28 mouse cellular contexts compared by ENCODE assay signal in the genomic region with DNA sequence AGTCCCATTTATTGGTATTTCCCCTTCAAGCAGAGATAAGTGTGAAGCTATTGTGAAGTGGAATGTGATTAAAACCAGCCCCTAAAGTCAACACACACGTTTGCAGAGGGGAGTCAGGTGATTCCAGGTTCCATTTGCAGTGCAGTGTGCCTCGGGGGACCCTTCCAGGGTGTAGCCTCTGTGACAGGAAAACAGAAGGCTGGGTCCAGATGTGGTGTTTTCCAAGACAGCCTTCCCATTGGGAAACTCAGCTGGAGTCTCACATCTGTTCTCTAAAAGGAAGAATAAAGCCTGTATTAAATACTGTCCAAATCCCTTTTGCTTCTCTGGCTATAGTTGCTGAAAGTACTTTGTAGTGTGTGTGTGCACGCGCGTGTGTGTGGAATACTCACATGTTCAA. TPM values are rescaled to one million over a fixed set of nuclear protein-coding genes. Genes with fewer than 3 reads are reported as not detected.
DNase-seq lines count a peak whose midpoint lies in the region; TF ChIP-seq lines count a peak whose summit lies in the region.
"Had no signal": no experiment of that assay in that cellular context is flagged by ENCODE, and none has a peak within 500 bp of the region (broad histone marks: within the 10 kb centered on the region; RNA-seq: fewer than 3 reads in every experiment).

No protein-coding gene starts in this region.

- H3K36me3 ChIP-seq in heart, adult 2 months (ENCODE audit: control insufficient read depth, insufficient read depth, low read length), result no peaks in the 10 kb centered on the region
- H3K36me3 ChIP-seq: forebrain, embryonic 10.5 days; forebrain, embryonic 12.5 days had no signal

- no peak for TF ChIP-seq CTCF in heart, adult 2 months (IDR thresholded peaks at IDR 0.05)

- H3K4me3 ChIP-seq in heart, adult 2 months, result no peak overlapping the region
- H3K4me3 ChIP-seq: embryonic facial prominence, embryonic 13.5 days; embryonic facial prominence, embryonic 15.5 days; erythroblast, embryonic 14.5 days; forebrain, embryonic 10.5 days; forebrain, embryonic 12.5 days had no signal

- no peaks in the 10 kb centered on the region for H3K79me2 ChIP-seq in heart, adult 2 months (replicated peaks; ENCODE audit: control insufficient read depth, insufficient read depth, low read length)

- peak; percentile 92 for DNase-seq in heart, adult 11 months
- DNase-seq in heart, adult 2 months, result no peak
- peak; percentile 8 for DNase-seq in heart, adult 8-10 months (ENCODE audit: low spot score)
- no peak for DNase-seq in heart, postnatal 25 days (ENCODE audit: low spot score)
- DNase-seq: adrenal gland, adult 2 months; adrenal gland, postnatal 10 days; adrenal gland, postnatal 25 days; cerebellum, adult 11 months; cerebellum, adult 18-20 months; cerebellum, adult 8-10 months; cerebellum, adult 9-11 months; cerebellum, postnatal 14 days; cerebellum, postnatal 36 days; embryo, embryonic 11 days had no signal

- intact Hi-C loops in heart, adult 2 months (cut with DNase I), result no loop called here
- intact Hi-C loops in heart, postnatal 25 days (cut with DNase I), result no loop called here

- H3K27me3 ChIP-seq in heart, adult 2 months (ENCODE audit: control insufficient read depth, insufficient read depth, low read length), result no peaks in the 10 kb centered on the region
- H3K27me3 ChIP-seq: embryonic facial prominence, embryonic 13.5 days; embryonic facial prominence, embryonic 15.5 days; forebrain, embryonic 12.5 days had no signal

- no peaks in the 10 kb centered on the region for H3K4me1 ChIP-seq in heart, adult 2 months (ENCODE audit: control insufficient read depth, insufficient read depth, low read length)
- H3K4me1 ChIP-seq: embryonic facial prominence, embryonic 13.5 days; embryonic facial prominence, embryonic 15.5 days; forebrain, embryonic 10.5 days; forebrain, embryonic 12.5 days had no signal

- H3K27ac ChIP-seq in heart, adult 2 months, result no peak overlapping the region
- H3K27ac ChIP-seq: embryonic facial prominence, embryonic 13.5 days; embryonic facial prominence, embryonic 15.5 days; forebrain, embryonic 10.5 days; forebrain, embryonic 12.5 days had no signal

- TF ChIP-seq POLR2A in heart, adult 2 months (IDR thresholded peaks at IDR 0.05; ENCODE audit: insufficient read depth, low read depth, low read length), result no peak

- no peak overlapping the region for H3K9ac ChIP-seq in heart, adult 2 months (ENCODE audit: low read depth, low read length)
- H3K9ac ChIP-seq: embryonic facial prominence, embryonic 13.5 days; embryonic facial prominence, embryonic 15.5 days; forebrain, embryonic 12.5 days had no signal

- WGBS in heart, adult 2 months, result 65% methylated on average over 5 of the region's 5 CpGs

- no peak for TF ChIP-seq EP300 in heart, adult 2 months (IDR thresholded peaks at IDR 0.05; ENCODE audit: insufficient read depth, low read depth, low read length)

RNA-seq across cellular contexts. Expression of a gene that starts 45.5 kb away (rescaled TPM):
- total RNA-seq in heart, adult 2 months (2021), result not detected
- not detected in 2 replicates for polyA plus RNA-seq in heart, adult 2 months (2012; rRNA removed)
- not detected for total RNA-seq in heart, adult 8-10 months (2022)
- not detected for total RNA-seq in heart, postnatal 25 days (2021)
- total RNA-seq: adrenal gland, adult 2 months; adrenal gland, postnatal 10 days; adrenal gland, postnatal 25 days; adrenal gland, postnatal 4 days; common myeloid progenitor, adult 5-6 weeks; ES-E14; MEL had no signal
- polyA plus RNA-seq: adrenal gland, adult 2 months; brain, embryonic 14.5 days; C2C12; embryonic facial prominence, embryonic 11.5 days; embryonic facial prominence, embryonic 13.5 days; embryonic facial prominence, embryonic 15.5 days; erythroblast, embryonic 14.5 days; forebrain, embryonic 10.5 days; forebrain, embryonic 12.5 days; forebrain, embryonic 14.5 days; forebrain, embryonic 16.5 days had no signal

Comparison
In these comparisons a context has a peak if more than half of its experiments do, and no peak if none do; other contexts are left out.
1. DNase-seq: peak in heart, adult 11 months (single experiment) and heart, adult 8-10 months (single experiment); none in heart, adult 2 months (0 of 2) and heart, postnatal 25 days (single experiment).